Mouse (Mus musculus): ENCODE data around the gene Pwp2.
"Not testable (repeated sequence)": the region's sequence is repeated elsewhere in the genome, so short reads cannot be mapped to it uniquely, and the experiment has no call there.

Gene Pwp2

DNA sequence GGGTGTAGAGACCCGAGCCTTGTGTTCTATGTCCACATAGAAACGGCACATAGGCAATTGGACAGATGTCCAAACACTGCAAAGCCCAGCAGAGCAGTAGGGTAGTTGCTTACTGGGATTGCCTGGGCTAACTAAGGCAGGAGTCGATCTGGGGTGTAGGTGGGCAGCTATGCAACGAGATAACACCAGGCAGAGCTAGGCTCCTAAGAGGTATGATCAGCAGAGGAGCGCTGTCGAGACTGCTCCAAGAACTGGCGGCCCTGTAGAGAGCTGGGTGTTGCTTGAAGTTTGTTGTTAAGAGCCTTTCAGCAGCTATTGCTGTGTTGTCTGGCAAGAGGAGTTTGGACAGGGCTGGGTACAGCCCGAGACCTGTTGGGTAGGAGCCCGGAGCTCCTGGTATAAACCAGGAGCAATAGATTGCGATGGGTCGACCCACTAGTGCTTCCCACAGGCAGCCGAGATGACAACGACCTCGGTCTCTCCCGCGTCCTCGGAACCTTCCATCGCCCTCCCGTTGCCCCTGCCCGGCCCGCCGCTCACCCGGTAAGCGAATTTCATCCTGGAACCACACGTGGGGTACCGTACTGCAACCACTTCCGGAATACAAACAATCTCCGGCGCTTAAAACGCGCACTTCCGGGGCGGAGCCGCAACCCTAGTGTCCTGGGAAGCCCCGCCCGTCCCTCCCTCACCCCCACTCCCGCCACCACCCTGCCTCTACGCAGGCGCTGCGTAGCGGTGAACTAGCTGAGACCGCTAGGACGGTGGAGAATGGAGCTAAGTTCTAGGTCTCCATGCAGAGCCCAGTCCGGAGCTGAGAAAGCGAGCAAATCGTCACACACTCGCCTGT, at the start of gene Pwp2:
TSS of gene Pwp2 (minus strand) at position 619 of the 850 bp plus-strand sequence.
- DNase-seq (ENCODE audit: low read depth, low spot score) = peak; percentile 97

DNA sequence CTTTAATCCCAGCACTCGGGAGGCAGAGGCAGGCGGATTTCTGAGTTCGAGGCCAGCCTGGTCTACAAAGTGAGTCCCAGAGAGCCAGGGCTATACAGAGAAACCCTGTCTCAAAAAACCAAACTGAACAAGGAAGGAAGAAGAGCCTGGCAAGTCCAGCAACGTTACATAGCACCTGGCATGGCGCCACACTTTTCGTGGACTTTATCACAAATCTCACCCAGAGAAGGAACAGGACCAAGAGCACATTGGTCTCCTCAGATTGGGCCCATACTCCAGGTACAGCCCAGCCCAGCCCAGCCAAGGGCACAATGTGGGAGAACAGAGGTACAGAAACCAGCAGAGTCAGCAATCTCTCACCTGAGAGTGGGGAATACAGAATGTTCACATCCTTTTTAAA, 48.8 kb upstream of the Pwp2 start:
- no peak for DNase-seq (ENCODE audit: low read depth, low spot score)

DNA sequence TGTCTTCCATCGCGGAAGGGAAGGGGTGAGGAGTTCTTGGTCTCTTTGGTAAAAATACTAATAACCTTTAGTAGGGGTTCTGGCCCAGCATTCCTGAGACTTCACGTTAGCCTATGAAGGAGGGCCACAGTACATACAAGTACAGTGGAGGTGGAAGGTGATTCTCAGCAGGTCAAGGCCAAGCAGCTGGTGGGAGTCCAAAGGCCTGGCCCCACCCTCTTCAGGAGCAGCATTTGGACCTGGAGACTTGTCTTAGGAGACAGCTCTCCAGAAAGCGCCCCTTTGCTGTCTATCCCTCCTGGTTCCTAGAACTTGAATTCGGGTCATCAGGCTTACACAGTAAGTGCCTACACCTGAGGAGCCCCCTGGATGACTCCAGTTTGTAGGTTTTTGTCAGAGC, 48.2 kb upstream of the Pwp2 start:
- DNase-seq (ENCODE audit: low read depth, low spot score) = no peak

DNA sequence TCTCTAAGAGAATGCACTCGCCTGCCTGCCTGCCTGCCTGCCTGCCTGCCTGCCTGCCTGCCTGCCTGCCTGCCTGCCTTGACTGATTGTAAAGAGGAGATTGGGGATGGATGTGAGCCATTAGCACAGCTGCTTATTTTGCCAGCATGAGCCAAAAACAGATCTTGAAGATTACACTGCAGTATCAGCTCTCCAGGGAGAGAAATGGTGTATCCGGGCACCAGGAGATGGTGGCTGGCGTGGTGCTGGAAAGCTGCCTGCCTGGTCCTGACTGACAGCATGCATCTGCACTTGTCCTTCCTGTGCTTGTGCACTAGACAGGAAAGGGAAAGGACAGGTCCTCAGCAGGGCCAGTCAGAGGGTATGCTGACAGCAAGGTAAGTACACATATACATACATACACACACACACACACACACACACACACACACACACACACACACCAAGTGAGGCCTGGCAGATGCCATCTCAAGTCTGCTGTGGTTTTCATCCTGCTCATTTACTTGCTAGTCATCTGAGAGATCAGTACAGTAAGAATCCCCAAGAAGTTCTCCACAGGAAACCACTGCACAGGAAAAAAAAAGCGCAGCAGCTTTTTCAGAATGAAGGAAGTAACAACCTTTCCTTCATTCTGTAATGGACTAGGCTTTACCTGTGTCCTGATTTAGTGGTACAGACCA, 47.5 kb upstream of the Pwp2 start:
- DNase-seq (ENCODE audit: low read depth, low spot score) = peak; percentile 28

DNA sequence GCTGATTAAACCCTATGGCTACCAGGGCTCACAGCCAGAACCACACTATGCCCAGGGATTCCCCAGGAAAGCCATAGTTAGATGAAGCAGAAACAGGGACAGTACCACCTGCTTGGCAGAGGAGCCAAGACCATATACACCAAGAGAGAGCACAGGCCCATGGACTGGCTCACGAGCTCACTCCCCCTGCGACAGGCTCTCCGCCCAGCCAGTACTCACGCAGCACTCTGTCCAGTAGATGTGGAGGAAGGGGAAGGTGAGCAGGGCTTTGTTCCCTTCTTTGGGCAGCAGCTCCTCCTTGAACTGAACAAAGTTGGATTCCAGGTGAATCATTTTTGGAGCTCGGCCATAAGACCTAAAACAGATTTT, 43.6 kb upstream of the Pwp2 start:
- no peak for DNase-seq (ENCODE audit: low read depth, low spot score)

DNA sequence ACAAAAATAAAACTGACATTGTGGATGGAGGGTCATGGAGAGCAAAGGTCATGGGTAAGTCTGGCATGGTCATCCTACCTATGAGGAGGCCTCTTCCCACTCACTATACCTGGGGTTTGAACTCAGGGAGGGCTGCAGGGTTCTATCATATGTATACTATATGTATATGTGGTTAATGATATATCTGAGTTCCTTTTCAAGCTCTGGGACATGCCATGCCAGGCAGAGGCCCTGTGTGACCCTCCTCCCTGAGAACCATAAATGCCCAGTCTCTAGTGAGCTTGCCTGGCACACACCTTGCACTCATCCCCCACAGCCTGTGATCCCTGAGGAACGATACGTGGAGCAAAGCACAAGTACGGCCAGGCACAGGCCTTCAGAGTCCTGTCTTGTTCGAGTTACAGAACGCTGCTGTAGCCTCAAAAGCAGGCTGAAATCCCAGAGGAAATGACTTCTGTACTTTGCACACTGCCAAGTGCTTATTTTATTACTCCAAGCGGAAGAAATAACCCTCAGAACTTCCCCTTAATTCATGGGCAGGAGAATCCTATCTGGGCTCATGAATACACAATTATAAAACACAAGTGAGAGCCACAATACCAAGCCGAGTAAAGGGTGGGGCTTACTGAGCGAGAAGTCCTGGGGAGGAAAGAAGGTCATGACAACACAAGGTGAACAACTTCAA, 43.1 kb upstream of the Pwp2 start:
- DNase-seq (ENCODE audit: low read depth, low spot score) = no peak

DNA sequence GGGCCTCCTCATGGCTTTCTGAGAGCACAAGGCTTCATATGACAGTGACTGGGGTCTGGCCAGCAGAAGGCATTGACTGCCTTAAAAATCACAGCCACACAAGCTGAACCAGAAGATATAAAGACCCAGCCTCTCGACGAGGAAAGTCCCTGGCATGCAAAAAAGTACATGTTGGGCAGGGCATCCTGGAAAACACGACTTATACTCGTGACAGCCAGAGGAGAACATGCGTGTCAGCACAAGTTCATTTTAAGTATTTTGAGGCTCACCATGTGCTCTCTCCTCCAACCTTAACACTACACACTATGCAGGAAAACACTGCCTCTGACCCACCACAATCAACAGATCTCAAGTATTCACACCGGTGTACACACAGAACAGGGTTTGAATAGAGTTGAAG, 39.2 kb upstream of the Pwp2 start:
- no peak for DNase-seq (ENCODE audit: low read depth, low spot score)

DNA sequence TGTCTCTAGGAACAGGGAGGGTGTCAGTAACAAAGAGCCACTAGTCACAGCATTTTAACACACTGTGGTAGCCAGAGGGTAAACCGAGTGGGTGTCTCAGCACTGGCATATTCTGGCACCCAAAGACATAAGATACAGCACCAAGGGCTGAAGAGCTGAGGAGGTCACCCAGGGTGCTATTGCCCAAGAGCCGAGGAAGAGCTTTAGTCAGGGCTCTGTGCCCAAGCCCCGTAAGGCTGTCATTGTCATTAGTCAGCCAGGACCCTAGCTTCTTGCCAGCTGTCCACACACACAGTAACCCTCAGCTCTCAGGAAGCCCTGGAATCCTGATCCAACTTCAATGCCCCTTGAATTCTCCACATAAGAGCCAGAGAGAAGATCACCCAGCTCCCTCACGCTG, 38.0 kb upstream of the Pwp2 start:
- DNase-seq (ENCODE audit: low read depth, low spot score) = no peak

DNA sequence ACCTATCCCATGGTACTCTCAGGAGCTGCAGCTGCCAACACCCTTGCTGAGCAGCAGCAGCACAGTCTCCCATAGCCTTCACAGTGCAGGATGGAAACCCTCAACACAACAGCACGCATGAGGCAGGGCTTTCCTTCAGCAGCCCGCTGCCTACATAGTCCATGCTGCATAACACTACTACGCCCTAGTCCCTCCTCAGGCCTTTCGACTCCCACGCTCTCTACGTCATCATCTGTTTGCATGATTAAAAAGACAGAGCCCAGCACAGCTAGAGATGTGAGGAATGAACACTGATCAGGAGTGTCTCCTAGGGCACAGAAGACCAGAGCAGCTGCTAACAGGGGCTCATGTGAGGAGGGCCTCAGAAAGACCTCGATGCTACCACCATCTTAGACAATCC, 36.4 kb upstream of the Pwp2 start:
- DNase-seq (ENCODE audit: low read depth, low spot score) = no peak

DNA sequence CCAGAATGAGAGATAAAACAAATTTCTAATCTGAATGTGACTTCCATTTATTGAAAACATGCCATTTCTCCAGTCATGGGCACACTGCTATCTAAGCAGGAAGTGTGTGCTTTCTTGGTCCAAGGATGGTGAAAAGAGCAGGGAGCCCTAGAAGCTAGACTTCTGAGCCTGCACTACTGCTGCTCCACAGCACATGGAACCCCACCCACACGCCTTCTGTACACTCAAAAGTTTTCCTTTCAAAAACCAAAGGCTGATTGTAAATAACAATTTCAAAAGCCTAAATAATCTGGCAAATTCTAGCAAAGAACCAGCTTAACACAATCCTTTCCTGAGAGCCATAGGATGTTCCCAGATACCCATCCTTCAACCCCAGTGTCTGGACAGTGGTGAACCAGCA, 34.6 kb upstream of the Pwp2 start:
- no peak for DNase-seq (ENCODE audit: low read depth, low spot score)

DNA sequence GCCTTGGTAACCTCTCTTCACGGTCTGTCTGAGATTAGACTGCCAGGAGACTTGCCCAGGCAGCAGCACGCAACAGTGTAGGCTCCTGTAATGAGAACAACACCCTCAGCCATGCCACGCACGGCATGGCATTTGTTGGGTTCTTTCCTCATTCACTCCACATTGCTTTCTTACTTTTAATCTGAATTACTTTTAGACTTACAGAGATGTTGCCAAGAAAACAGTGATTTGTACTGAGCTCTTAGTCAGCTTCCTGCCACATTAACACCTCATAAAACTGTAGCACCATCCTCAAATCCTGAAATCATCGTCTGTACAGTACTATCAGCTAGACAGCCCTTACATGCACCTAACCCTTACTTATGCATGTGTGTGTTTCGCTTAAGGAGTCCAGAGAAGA, 33.6 kb upstream of the Pwp2 start:
- DNase-seq (ENCODE audit: low read depth, low spot score) = no peak

DNA sequence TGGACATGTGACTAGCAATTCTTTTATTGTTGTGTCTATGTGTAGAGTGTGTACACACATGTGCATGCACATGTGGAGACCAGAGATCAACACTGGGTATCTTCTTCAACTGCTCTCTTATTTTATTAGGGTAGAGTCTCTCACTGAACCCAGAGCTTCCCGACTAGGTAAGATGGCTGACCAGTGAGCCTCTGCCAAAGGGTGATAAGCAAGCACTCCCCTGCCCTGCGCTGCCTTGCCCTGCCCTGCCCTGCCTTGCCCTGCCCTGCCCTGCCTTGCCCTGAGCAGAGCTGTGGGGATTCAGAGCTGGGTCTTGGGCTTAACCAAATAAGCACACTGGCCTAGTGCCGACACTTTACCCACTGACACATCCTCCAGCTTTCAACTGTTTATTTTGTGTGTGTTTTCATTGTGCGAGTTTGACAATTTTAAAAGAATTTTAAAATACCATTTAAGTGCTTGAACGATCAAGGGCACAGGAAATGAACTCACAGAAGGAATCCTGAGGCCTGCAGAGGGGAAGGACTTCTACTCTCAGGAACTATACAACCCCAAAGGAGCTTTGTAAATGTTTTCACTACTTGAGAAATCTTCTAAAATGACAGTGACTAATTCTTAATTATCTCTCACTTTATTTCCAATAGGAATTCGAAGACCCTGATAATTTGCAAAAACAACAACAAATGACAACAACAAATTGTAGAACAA, 31.6 kb upstream of the Pwp2 start:
- no peak for DNase-seq (ENCODE audit: low read depth, low spot score)

DNA sequence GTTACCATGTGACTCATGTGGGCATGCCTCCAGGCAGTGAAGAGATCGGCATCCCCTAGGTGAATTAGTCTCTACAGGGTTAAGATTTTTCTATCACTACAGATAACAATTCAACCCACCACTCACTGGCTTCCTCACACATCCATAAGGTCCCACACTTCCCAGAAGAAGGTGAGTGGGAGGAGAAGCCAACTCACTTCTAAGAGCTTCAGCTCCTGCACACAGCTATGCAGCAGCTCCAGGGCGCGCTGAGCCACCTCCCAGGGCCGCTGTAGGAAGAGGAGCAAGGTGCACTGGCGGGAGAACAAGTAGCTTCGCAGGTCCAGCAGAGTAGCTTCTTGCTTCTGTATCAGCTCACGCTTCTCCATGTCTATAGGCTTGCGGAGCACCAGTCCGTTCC, 29.4 kb upstream of the Pwp2 start:
- DNase-seq (ENCODE audit: low read depth, low spot score) = no peak

DNA sequence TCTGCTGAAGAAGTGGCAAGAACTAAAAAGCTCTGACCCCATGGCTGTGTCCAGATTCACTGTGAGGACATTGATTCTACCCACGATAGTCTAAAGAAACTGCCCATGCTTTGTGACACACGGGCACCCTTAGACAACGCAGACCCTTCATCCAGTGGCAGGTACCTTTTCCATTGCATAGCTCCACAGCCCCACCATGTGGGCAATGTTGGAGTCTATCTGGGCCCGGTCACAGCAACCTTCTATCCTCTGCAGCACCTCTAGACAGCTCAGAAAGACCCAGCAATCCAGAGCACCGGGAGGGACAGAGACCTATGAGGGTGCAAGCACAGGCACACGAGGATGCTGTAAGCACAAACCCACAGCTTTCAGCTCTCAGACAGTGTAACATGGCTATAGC, 26.4 kb upstream of the Pwp2 start:
- DNase-seq (ENCODE audit: low read depth, low spot score) = peak; percentile 44

DNA sequence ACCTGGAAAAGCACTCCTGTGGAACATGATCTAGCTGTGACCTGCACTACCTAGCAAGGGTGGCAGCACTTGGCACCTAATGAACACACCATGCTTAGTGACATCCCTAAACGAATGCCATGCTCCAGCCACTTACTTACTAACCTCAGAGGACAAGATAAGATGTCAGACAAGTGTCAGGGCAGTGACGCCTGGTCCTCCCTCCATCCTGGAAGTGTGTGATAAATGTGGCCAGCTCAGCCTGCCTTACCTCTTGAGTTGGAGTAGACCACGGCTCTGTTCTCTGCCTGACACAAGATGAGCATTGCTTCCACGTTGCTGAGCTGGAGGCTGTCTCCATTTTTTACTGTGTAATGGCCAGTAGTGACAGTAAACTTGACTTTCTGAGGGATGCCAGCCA, 16.2 kb upstream of the Pwp2 start:
- no peak for DNase-seq (ENCODE audit: low read depth, low spot score)

DNA sequence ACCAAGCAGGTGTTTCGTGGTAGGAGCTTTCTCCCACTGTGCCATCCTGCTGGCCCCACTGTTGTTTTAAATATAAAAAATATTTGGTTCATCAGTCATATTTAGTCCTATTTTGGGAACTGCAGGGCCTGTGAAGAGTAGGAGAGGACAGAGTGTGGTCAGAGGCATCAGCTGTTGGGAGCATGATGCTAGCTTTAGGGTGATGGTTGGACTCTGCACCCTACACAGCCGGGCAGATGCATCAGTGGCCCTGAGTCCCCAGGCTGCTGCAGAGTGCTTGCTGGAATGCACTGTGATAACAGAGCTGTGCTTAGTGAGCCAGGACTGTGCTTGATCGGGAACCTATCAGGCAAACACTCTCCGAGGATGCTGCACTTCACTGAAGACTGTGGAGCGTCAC, 8.0 kb upstream of the Pwp2 start:
- no peak for DNase-seq (ENCODE audit: low read depth, low spot score)

DNA sequence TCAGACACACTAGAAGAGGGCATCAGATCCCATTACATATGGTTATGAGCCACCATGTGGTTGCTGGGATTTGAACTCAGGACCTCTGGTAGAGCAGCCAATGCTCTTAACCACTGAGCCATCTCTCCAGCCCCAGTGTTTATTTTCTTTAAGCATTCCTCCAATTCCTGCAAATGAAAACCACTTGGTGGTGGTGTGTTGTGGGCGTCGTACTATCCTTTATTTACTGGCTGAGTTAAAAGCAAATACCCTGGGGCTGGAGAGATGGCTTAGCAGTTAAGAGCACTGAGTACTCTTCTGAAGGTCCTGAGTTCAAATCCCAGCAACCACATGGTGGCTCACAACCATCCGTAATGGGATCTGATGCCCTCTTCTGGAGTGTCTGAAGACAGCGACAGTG, 1.1 kb upstream of the Pwp2 start:
- DNase-seq (ENCODE audit: low read depth, low spot score) = not testable (repeated sequence)

DNA sequence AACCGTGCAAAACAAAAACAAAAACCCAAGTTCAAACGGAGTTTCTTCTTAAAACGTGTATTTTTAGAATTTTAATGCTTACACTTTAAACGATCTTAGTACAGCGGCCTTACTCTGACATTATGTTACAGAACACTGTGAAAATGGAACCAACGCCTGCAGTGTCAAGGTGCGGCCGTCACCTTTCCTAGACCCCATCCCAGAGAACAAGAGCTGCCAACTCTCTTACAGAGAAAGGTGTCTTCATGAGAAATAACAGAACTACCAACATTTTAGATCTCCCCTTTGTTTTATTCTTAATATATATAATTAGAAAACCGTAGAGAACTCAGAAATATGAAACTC, 404 bp upstream of the Pwp2 start:
- no peak for DNase-seq (ENCODE audit: low read depth, low spot score)

DNA sequence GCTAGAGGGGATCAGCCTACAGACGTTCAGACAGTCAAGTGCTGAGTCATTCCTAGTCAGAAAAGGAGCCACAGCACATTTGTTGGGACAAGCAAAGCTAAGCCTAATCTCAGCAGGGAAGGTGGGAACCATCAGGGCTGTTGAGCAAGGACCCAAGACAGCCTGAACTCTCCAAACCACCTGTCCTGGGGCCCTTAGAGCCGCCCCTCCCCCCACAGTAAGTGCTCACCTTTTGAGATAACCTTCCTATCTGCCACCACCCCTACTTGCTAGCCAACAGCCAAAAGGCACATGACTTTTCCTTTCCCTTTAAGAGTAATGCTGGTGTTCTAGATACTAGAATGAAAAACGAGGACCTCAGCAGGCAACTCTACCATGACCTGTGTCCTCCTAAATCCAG, 1.4 kb downstream of the Pwp2 start:
- no peak for DNase-seq (ENCODE audit: low read depth, low spot score)

DNA sequence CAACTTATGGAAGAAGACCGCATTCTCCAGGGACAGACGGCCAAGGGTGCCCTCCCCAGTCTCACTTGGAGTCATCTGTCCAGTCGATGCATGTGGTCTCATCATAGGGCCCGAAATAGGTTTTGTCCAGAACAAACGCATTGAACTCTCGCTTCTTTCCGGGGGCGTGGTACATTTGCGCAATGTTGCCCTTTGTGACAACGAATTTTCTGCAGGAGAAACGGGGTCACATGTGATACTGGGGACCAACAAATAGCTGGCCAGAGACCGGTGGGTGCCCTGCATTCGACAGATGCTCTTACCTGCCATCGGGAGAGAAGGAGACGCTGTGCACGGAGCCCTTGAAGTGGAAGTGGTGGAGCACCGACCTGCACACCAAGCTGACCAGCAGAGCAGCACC, 2.6 kb downstream of the Pwp2 start:
- no peak for DNase-seq (ENCODE audit: low read depth, low spot score)

DNA sequence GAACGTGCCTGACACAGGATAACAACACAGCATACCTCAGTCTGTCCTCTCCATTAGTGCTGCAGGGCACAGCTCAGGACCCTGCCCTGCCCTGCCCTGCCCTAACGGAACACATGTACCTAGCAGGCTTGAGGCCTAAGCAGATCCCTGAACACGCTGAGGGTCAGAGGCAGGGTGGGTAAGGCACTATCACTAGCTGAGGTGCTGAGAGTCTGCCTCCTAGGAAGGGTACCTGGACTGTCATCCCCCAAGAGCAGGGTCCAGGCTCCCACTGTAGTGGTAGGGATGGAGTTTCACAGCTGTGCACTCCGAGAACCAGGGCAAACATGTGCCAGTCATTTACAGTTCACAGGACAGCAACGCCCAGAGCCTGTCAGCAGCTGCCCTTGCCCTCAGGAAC, 10.5 kb downstream of the Pwp2 start:
- no peak for DNase-seq (ENCODE audit: low read depth, low spot score)

DNA sequence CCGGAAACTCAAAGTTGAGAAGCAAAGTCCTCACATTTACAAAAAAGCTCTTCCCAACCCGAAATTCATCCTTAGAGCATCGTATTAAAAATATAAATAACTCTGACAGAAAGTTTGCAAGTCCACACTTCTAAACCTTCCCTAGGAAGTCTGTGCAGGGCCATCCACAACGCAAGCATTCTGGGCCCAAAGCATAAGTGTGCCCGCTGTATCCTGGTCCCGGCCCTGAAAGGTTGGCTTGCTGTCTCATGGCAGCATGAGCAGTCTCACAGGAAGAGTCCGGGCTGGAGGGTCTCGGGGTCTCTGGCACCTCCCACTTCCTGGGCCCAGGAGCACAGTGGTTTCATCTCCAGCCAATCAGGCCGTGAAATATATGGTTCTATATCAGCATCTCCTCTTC, 13.4 kb downstream of the Pwp2 start:
- DNase-seq (ENCODE audit: low read depth, low spot score) = no peak
